Mouse (Mus musculus) bone marrow macrophage, adult 2 months (primary cell): Measurements from ENCODE around the gene Col20a1.

Experiments used
- CTCF ChIP-seq: IDR thresholded peaks from 2 replicates; pipeline ENCODE4 v1.5.1; 2012; ENCODE audit warnings: low read depth, mild to moderate bottlenecking, low read length, moderate library complexity
- POLR2A ChIP-seq: IDR thresholded peaks from 2 replicates; pipeline ENCODE4 v1.6.1; 2012; ENCODE audit warnings: mild to moderate bottlenecking, low read depth, low read length, borderline replicate concordance

DNA sequence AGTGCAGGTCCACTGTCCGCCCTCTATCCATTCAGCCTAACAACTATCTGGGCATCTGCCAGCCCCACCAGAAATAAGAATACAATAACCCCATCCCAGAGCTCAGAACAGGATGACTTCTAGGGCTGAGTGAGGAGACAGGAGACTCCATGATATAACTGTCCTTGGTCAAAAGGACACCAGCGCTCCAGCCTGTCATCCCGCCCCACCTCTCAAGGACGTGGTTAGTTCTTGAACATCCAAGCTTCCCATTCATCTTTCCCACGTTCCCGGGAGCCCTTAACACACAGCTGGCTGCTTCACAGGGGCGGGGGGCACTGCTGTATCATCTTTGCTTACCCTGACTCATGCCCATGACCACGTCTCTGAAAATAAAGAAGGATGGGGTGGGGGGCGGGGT is 62.7 kb downstream of the Col20a1 start:
- TF ChIP-seq CTCF (no peak), POLR2A (no peak)
